ENCODE assay signal across 1 mouse cellular context in the genomic region with DNA sequence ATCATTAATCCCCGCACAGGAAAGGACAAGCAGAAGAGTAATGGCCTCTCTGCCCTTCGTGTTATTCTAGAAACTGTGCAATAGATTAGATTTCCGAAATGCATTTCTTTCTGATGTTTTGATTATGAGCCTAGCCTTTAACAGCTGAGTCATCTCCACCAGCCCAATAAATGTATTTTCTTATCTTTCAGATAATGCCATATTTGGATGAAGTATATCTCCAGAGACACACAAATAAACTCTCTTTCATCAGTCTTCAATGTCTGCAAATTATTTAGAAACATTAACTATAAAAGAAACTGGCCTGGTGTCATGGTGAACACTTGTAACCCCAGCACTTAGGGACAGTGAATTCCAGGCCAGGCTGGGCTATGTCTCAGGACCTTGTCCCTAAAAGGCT.
TF ChIP-seq lines count a peak whose summit lies in the region.

No protein-coding gene starts in this region.

TF ChIP-seq in MEL, 35 proteins besides CTCF, POLR2A, EP300 and RAD21 (continued from another document):
- TF ChIP-seq SMC3 (IDR thresholded peaks at IDR 0.05; ENCODE audit: low read depth, low read length) = no peak
- TF ChIP-seq ETS1 (IDR thresholded peaks at IDR 0.05; ENCODE audit: low read depth, low read length) = peak; percentile 80
